Mouse (Mus musculus) G1E (cell line): ENCODE measurements around the gene Rps6ka5.

Source experiments
- CTCF ChIP-seq: IDR thresholded peaks from 2 replicates; pipeline ENCODE4 v1.5.1; 2012; ENCODE audit warnings: low read depth, low read length, inconsistent platforms, mixed read lengths
- POLR2AphosphoS5 ChIP-seq: IDR thresholded peaks from 2 replicates; pipeline ENCODE4 v1.6.1; 2012; ENCODE audit warnings: low read depth, low read length, inconsistent platforms; ENCODE audit not compliant: insufficient replicate concordance

DNA sequence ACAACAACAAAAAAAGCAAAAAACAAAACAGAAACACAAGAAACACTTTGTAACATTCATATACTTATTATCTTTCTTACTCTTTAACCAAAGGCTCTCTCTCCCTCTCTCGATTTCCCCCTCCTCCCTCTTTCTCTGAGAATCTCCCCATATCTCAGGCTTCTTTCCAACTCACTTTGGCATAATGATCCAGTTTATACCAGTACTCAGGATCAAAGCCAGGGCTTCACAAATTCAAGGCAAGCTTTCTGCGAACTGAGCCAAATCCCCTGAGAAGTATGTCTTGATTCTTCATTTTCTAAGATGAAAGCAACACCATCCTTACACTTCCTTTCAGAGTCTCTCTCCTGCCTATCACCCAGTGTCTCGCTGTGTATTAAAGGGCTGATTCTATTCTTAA is 11.7 kb upstream of the Rps6ka5 start:
- TF ChIP-seq CTCF (no peak), POLR2AphosphoS5 (no peak)
